Mouse (Mus musculus) retina, adult 2 months (tissue): ENCODE data around the gene Rab6a.
"Not testable (repeated sequence)": the region's sequence is repeated elsewhere in the genome, so short reads cannot be mapped to it uniquely, and the experiment has no call there.

ENCODE experiments used
- DNase-seq: peaks from one replicate; pipeline ENCODE4 v3.0.0-alpha.2; 2012; ENCODE audit warnings: low read depth, low spot score

Rab6a gene

DNA sequence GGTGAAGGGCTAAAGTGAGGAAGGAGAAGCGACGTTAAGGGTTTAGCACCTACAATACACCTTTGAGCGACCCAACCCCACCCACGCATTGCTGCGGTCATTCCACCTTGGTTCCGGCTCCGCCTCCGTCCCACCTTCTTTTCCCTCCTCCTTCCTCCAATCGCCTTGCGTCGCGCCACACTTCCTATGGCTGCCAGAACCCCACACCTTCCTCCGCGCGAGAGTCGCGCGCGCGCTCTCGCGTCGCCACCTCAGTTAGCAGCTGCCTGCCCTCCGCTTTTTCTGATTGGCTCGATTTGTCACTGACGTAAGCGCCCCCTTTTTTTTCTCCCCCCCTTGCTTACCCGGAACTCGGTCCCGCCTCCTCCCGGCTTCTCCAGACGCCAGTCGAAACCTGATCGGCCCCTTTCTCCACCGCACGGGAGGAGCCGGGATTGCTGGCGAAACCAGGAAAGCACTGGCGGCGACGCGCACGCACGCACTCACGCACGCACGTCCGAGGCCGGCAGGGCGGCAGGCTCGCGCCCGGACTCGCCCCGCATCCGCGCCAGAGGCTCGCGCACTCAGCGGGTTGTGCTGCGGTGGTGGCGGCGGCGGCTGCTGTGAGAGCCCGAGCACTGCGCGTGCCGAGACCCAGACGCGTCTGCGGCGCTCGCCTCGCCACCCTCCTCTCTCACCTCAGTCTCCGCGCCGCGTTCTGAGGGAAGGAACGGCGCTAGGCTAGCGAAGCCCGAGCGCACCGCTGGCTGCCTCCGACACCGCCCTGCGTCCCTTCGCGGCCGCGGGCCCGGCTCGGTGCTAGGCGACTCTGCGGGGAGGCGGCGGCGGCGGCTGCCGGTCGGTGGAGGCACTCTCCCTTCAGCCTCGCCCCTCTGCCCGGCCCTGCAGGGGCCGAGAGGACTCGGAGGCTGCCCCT lies at the start of gene Rab6a:
TSS of gene Rab6a (plus strand) at position 197 of the 916 bp plus-strand sequence.
- DNase-seq: peak; percentile 99

DNA sequence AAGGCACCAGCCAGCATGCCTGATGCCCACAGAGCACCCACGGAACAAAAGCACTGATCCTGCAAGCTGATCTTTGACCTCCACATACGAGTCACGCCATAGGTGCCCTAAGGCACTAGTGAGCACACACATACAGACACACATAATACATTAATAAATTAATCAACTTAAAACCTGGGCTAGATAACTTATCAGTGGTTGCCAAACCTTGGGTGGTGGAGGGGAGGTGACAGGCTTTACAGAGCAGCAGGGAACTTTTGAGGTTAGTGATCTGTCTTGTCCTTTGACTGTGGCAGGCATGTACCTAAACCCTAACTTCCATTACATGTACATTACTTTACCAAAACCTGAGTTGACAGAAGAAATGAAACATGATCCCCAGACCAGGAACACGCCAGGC lies 47.9 kb upstream of the Rab6a start:
- no peak for DNase-seq

DNA sequence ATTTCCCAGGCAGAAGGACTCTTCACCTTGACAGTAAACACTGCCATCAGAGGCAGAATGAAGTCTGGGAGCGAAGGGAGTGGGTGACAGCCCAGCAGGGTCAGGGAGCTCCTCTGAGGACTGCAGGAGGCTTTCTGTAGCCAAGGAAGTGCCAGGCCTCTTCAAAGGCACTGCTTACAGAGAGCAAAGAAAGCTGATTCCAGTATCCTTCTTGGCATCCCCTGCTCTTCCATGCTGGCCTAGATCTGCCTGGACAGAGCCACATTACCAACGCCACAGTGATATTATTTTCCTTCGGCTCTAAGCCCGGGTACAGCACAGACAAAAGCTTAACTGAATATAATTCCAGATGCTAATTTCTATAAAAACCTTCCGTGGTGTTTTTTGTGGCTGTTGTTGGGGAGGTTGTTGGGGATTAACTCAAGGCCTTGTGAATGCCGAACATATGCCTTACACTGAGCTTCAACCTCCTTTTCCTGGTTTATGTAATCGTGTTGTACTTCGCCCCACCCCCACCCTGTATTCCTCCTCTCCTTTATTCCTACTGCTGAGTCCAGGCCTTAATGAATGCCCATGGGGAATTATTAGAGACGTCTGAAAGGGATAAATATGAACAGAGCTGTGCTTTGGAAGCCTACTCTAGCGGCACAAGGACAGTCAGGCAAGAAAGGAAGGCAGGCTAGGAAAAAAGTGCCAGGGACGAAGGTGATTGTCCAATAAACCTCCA lies 45.2 kb upstream of the Rab6a start:
- DNase-seq: no peak

DNA sequence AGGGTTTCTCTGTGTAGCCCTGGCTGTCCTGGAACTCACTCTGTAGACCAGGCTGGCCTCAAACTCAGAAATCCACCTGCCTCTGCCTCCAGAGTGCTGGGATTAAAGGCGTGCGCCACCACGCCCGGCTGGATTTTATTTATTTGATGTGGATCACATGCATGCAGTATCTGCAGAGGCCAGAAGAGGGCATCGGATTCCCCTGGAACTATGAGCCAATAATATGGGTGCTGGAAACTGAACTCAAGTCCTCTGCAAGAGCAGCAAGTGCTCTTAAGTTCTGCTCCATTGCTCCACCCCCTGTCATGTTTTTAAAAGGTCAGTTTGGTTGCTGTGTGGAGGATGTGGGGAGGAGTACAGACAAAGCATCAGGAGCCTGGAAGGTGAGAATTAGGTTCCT lies 40.0 kb upstream of the Rab6a start:
- not testable (repeated sequence) for DNase-seq

DNA sequence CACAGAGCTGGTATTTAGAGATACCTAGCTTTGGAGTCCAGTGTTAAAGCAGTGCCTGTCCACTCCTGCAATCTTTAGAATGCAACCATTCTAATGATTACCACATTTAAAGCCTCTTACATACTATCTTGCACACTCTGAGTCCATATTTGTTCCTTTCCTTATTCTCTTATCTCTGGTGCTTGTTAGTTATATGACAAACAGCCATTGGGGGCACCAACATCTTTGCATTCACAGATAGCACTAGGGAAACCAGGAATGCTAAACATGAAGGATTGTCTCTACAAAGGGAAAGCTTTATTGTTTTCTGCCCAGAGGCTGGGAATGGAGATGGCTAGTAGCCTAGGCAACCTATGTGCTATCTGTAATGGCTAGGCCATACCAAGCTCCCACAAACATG lies 37.3 kb upstream of the Rab6a start:
- DNase-seq: no peak

DNA sequence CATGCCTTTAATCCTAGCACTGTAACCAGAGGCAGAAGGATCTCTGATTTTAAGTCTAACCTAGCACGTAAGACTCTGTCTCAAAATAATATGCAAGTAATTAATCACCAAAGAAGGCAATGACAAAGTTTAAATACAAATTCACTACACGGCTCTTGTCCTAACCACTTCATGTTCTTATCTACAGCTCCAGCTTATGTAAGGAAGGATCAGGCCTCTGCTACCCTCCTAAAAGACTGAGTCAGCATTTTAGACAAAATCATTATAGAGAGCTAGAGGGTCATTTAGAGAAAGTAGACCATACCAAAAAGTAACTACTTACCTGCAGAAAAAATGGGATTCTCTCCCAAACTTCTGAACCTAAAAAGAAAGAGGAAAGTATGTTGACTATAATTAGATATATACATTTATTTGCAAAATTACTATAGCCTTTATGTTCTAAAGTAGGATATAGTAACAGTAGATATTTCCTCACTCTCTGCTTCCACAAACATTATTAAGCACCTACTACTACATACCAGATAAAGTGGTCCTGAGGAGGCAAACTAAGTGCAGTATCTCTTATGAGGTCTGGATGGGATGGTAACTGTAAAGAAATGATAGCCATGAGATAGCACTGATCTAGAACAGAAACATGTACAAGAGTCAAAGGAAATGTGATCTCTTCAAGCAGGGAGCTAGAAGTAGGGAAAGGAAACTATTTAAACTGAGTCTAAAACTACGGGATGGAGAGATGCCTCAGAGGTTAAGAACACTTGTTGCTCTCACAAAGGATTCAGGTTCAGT lies 36.1 kb upstream of the Rab6a start:
- DNase-seq: no peak

DNA sequence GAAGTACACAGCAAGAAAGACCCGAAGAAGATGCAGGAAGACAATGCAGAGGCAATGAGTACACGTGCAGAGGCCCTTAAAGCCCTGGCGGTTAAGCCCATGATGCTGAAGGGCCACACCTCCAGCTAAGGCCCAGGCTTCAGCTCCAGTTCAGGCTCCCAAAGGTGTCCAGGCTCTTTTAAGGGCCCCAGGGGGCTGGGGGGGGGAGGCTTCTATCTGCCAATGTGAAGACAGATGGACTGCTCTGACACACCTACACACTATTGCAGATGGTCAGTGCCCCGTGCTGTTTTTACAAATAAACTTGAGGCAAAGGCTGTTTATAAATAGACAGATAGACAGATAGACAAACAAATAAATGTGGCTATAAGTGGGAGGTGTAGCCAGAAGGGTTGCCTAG lies 35.1 kb upstream of the Rab6a start:
- no peak for DNase-seq

DNA sequence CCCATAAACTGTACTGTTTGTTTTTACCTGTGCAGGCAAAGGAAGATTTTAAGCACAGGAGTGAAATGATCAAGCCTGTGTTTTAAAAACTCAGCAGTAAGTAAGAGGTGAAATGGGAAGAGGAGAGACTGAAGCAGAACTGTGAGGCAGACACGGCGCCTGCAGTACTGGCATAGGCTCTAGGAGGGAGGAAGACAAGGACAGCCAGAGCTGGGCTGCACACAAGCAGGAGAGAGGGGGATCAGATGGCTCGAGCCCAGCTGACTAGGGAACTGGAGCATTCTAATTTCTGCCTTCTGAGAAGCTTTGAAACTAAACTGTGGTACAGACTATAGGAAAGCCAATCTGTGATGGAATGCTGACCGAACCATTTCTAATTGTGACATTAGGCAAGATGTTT lies 34.5 kb upstream of the Rab6a start:
- DNase-seq: no peak

DNA sequence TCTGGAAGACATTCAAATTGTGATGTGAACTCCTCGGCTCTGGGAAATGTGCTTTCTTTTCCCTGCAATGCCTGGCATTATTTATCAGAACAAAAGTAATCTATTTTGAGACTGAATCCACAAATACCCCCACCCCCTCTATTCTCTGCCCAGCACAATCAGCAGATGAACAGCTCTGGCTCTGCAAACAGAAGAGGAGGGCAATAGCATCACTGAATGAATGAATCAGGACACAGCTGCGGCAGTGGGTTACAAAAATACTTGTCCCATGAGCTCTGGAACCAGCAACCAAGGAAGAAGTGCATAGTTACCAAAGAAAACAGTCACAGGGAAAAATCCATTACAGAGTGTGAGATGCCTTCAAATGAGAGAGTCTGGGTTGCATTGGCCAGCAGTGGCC lies 28.4 kb upstream of the Rab6a start:
- DNase-seq: no peak

DNA sequence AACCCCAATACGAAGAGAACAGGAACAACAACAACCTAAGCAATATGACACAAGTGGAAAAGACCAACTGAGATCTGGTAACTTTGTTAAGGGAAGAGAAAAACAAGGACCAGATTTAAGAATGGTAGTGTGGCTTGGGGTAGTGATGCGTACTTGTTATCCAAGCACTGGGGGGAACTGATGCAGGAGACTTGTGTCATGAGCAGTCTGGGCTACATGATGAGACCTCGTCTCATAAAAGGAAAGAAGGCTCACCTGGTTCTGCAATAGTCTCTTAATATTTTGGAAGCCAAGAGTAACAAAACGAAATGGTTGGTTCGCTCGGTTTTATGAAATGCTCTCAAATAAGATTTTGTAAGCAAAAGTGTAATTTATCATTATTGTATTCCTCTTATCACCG lies 25.0 kb upstream of the Rab6a start:
- no peak for DNase-seq

DNA sequence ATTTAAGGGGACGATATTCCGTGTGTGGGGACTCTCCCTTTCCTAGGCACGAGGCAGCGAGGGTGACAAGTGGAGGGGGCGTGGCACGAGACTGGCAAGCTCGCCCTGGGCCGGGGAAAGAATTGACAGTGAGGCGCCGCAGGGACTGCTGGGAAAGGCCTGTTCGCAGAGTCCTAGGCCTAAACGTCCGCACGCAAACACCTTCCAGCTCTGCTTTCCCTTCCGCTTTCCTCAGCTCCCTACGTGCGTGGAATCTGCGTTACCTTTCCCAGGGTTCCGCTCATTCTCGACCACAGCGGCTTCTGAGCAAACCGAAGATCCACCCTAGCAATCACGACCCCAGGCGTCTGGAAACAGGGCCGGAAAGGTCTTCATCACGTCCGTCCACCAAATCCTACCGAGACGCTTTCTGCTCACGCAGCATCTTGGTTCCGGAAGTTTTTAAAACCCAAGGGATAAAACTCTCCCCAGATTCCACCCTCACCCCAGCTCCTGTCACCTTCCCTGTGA lies 24.4 kb upstream of the Rab6a start:
- peak; percentile 91 for DNase-seq

DNA sequence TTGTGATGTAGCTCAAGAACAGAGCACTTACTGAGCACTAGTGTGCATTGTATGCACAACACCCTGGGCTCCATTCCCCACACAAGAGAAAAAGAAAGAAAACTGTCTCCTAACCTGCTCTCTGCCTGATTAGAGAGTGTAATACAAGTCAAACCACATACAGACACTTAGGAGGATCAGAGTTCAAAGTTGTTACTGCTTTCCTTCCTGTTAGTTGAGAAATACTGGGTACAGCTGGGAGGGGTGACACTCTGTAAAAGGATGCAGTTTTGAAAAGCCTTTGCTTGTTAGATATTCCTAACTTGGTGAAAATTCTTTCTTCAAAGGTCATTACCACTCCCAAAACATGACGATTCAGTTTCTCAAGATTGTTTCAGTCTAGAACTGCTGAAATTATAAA lies 17.4 kb upstream of the Rab6a start:
- no peak for DNase-seq

DNA sequence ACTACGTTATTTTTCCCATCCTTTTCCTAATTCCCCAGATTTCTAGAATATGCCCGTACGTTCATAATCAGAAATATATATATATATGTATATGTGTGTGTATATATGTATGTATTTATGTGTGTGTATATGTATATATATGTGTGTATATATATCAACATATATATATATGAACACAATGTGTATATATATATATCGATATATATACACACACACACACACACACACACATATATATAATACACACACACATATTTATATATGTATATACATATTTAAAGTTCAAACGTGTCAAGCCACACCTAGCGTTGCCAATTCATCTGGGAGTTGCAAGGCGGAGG lies 16.7 kb upstream of the Rab6a start:
- DNase-seq: no peak

DNA sequence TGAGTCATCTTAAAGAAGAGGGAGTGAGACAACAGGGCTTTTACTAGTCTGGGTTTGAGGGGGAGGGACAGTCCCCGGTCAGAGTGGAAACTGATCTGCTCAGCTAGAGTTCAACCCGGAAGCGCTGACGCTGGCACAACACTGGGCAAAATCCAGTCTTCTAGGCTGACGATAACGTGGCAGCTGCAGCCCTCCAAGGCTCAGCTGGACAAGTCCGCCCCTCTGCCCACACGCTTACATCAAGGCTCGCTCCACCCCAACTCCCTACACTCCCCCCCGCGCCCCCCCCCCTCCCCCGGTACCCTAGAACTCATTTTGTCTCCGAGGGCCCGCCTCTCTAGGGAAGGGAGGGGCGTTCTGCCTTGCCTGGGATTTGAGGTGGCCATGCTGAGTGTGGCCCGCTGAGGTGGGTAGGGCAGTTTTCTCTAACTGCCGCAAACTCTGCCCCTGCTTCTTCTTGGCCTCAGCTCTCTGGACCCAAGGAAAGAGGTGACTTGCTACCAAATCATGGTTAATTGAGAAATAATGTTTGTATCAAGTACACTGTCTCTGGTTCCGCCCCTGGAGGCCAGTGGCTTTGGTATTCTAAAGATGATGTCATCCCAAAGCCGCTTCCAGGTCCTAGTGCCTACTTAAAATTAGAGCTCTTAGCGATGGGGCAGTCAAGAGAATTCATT lies 16.2 kb upstream of the Rab6a start:
- DNase-seq: peak; percentile 52

DNA sequence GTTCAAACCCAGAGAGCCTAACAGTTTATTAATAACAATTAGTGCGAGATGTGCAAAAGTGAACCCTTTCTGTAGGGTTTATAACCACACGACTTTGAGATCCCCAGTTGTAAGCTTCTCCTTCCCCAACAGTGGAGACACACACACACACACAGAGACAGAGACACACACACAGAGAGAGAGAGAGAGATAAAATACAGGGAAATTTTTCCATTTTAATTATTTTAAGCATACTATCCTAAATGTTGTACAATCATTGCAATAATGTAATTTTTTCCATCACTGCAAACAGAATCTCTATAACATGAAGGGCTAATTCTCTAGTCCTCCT lies 15.7 kb upstream of the Rab6a start:
- DNase-seq: no peak

DNA sequence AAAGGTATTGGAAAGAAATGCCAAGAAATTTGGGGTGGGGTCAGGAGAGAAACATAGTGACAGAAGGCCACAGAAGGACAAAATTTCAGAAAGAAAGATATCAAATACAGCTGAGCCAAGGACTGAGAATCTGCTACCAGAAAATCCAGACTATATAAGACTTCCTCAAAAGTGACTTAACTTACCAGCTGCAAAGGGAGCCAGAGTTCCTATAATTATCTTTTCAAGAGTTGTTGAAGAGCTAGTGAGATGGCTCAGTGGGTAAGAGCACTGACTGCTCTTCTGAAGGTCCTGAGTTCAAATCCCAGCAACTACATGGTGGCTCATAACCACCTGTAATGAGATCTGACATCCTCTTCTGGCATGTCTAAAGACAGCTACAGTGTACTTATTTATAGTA lies 13.9 kb upstream of the Rab6a start:
- DNase-seq: no peak

DNA sequence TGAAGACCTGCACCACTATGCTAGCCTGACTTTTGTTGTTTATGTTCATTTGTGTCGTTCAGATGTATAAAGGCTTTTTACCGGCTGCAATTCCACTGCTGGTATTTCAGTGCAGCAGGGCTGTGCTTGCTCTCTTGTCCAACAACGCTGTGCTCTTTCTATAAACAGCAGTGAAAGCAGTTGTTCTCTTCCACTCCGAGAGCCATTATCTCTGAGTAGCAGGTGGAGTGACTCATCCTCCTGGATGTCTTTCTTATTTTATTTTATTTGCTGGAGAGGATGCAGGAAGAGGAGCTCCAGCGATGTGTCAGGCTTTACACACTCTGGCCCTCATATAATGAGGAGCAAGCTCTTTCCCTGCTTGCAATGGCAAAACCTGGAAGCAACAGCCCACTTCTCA lies 7.0 kb upstream of the Rab6a start:
- no peak for DNase-seq

DNA sequence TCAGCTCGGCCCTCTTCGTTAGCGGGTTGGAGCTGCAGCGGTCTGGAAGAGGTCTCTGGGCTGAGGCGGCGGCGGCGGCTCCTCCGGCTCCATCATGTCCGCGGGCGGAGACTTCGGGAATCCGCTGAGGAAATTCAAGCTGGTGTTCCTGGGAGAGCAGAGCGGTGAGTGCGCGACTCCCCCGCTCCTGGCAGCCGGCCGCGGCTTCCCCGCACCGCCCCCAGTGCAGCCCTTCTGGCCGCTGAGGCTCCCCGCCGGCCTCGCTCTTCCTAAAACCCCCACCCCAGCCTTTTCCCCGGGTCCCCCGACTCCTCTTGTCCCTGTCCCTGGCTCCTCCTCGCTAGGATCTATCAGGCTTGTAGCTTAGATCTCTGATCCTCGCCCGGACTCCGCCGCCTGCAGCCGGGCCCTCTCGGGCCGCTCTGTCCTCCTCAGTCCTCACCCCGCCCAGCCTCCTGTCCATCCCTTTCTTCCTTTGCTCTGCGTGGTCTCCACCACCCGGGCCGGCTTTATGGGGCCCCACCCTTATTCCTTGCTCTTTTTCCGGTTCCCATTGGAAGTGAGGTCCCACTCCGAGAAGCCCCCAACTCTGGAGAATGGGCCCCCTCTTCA lies 1.0 kb downstream of the Rab6a start, which contains the start of gene Mrpl48:
TSS of gene Mrpl48 (minus strand) at position 172 of the 612 bp plus-strand sequence.
- DNase-seq: no peak

DNA sequence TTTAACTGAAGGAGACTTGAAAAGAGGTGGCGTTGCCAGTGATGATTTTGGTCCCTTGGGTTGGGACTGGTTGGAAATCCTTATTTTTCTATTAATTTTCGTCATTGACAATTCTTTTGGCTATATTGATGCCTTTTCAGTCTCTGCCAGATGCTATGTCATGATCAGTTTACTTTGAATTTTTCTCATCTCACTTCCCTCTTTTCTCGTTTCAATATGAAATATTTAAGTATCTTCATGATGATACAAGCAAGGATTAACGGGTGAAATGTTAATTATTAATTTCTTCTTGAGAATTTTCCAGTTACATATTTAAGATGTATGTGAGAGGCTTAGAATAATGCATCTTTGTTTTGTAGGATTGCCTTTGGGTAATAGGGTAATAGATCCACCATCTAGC lies 1.7 kb downstream of the Rab6a start:
- no peak for DNase-seq

DNA sequence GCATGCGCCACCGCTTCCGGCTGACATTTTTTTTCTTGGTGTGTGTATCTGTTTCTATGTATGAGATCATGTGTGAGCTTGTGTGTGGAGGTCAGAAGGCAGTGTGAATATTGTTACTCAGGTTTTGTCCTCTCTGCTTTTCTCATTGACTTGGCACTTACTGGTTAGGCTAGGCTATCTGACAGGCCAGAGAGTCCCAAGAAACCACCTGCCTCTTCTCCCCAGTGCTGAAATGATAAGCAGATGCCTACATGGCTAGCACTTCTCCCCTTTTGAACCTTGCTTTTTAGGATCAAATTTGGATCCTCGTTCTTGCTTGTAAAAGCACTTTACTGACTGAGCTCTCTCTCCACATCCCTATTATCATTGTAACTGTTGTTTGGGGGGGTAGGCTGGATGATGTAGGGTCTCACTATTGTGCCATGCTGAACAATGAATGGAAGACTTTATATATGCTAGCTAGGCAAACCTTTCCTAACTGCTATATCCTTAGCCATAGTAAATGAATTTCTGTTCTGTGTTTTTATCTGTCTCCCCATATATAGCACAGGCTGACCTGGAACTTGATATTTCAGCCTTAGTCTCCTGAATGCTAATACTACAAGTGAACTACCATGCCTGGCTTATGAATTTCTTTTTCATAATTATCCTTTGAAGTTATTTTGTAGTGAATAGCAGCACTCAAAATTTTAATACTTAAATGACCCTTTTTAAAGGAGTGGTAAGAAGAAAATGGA lies 9.1 kb downstream of the Rab6a start:
- DNase-seq: no peak
